Mouse (Mus musculus): ENCODE measurements at regions not wholly inside any gene's neighbourhood (a gene's known extent, or its start where the extent isn't known, plus 50 kb on each side); places are given as distances from the start of the nearest gene placed in this dataset.
A peak's percentile ranks its signal among the peaks of the same experiment; 100 is the strongest.

DNA sequence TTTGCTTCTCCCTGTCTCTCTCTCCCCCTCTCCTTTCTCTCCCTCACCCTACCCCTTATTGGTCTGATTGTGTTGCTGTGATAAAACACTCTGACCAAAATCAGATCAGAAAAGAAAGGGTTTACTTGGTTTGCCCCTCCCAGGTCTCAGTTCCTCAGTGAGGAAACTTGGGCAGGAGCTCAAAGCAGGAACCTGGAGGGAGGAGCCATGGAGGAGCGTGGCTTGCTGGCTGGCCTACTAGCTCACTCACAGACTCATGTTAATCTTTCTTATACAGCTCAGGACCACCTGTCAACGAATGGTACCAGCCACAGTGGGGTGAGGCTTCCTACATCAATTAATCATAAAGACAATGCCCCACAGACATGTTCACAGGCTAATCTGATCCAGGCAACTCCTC, 339.4 kb downstream of the Fam49a start:
- H3K36me3 ChIP-seq (ENCODE audit: insufficient read depth, low read length): no peaks in the 10 kb centered on the region
- H3K9ac ChIP-seq (replicated peaks; ENCODE audit: low read length, poor library complexity, severe bottlenecking): no peak overlapping the region
- H3K4me2 ChIP-seq (ENCODE audit: low read depth, low read length, poor library complexity, severe bottlenecking): no peak overlapping the region
- H3K9me3 ChIP-seq (ENCODE audit: low read length): no peaks in the 10 kb centered on the region
- no peaks in the 10 kb centered on the region for H3K4me1 ChIP-seq (ENCODE audit: insufficient read depth, low read length)
- ATAC-seq (ENCODE audit: low FRiP score): no peak
- no peak overlapping the region for H3K27ac ChIP-seq (ENCODE audit: low read depth, low read length)
- 60% methylated on average over 2 of the region's 2 CpGs for WGBS
- no peaks in the 10 kb centered on the region for H3K27me3 ChIP-seq (ENCODE audit: insufficient read depth, low read length)
- H3K4me3 ChIP-seq (ENCODE audit: low read depth, low read length): no peak overlapping the region
- no peak for TF ChIP-seq CTCF (IDR thresholded peaks at IDR 0.05)
- DNase-seq (ENCODE audit: low spot score): no peak

DNA sequence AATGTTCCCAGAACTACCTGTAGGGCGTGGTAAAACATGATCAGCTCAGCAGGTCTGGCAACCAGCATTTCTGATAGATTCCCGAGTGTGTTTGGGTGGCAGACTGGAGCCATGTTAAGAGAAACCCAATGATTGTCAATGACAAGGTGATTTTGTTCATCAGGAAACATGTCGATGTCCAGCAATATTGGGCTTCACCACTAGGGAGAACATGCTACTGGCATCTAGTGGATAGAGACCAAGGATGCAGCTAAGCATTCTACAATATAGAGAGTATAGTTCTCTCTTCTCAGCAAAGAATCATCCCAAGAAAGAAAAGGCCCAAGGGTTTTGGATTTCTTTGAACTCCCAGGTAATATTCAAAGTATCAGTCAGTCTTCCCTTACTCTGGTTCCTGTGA, 333.5 kb downstream of the Fam49a start:
- H3K4me2 ChIP-seq (ENCODE audit: low read depth, low read length, poor library complexity, severe bottlenecking): no peak overlapping the region
- H3K9me3 ChIP-seq (ENCODE audit: low read length): no peaks in the 10 kb centered on the region
- no peaks in the 10 kb centered on the region; the same call in 1 of the 2 replicates for H3K4me1 ChIP-seq (ENCODE audit: insufficient read depth, low read length)
- WGBS: 87% methylated on average over 3 of the region's 3 CpGs
- no peak overlapping the region for H3K27ac ChIP-seq (ENCODE audit: low read depth, low read length)
- no peak overlapping the region for H3K4me3 ChIP-seq (ENCODE audit: low read depth, low read length)
- peak; percentile 46 for TF ChIP-seq CTCF (IDR thresholded peaks at IDR 0.05)
- DNase-seq (ENCODE audit: low spot score) (no peak), ATAC-seq (ENCODE audit: low FRiP score) (no peak)
- no peaks in the 10 kb centered on the region for H3K27me3 ChIP-seq (ENCODE audit: insufficient read depth, low read length)
- no peaks in the 10 kb centered on the region for H3K36me3 ChIP-seq (ENCODE audit: insufficient read depth, low read length)
- no peak overlapping the region for H3K9ac ChIP-seq (replicated peaks; ENCODE audit: low read length, poor library complexity, severe bottlenecking)

GRCm38 (mm10) chr12:12594567-12594966, 332.6 kb downstream of the Fam49a start:
- Histone ChIP-seq H3K4me3 (ENCODE audit: low read depth, low read length) (no peak overlapping the region), H3K36me3 (ENCODE audit: insufficient read depth, low read length) (no peaks in the 10 kb centered on the region), H3K27ac (ENCODE audit: low read depth, low read length) (no peak overlapping the region), H3K27me3 (ENCODE audit: insufficient read depth, low read length) (no peaks in the 10 kb centered on the region), H3K4me2 (ENCODE audit: low read depth, low read length, poor library complexity, severe bottlenecking) (no peak overlapping the region), H3K9ac (replicated peaks; ENCODE audit: low read length, poor library complexity, severe bottlenecking) (no peak overlapping the region), H3K4me1 (ENCODE audit: insufficient read depth, low read length) (no peaks in the 10 kb centered on the region; the same call in 1 of the 2 replicates), H3K9me3 (ENCODE audit: low read length) (no peaks in the 10 kb centered on the region)
- 95% methylated on average over 3 of the region's 3 CpGs for WGBS
- DNase-seq (ENCODE audit: low spot score) (no peak), ATAC-seq (ENCODE audit: low FRiP score) (no peak)
- TF ChIP-seq CTCF (IDR thresholded peaks at IDR 0.05): no peak

DNA sequence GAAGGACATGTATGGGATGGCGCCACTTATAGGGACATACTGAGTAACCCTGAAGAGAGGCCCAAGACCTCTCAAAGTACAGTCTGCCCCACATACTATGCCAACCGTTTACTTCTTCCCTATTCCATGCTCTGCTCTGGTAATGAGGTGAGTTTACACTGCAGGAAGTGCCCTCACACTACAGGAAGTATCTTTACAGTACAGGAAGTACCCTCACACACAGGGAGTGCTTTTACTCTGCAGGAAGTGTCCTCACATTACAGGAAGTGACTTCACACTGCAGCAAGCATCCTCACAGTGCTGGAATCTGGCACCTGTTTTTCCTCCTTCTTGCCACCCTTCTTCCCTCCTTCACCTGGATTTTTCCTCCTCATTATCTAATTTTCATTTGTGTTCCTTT, 331.4 kb downstream of the Fam49a start:
- WGBS: 92% methylated on average over 2 of the region's 2 CpGs
- no peak for ATAC-seq (ENCODE audit: low FRiP score)
- no peak overlapping the region for H3K4me3 ChIP-seq (ENCODE audit: low read depth, low read length)
- H3K9me3 ChIP-seq (ENCODE audit: low read length): no peaks in the 10 kb centered on the region
- H3K4me1 ChIP-seq (ENCODE audit: insufficient read depth, low read length): no peaks in the 10 kb centered on the region; the same call in 1 of the 2 replicates
- no peak for TF ChIP-seq CTCF (IDR thresholded peaks at IDR 0.05)
- no peak for DNase-seq (ENCODE audit: low spot score)
- H3K36me3 ChIP-seq (ENCODE audit: insufficient read depth, low read length): no peaks in the 10 kb centered on the region
- no peak overlapping the region for H3K9ac ChIP-seq (replicated peaks; ENCODE audit: low read length, poor library complexity, severe bottlenecking)
- no peaks in the 10 kb centered on the region for H3K27me3 ChIP-seq (ENCODE audit: insufficient read depth, low read length)
- H3K27ac ChIP-seq (ENCODE audit: low read depth, low read length): no peak overlapping the region
- H3K4me2 ChIP-seq (ENCODE audit: low read depth, low read length, poor library complexity, severe bottlenecking): no peak overlapping the region

DNA sequence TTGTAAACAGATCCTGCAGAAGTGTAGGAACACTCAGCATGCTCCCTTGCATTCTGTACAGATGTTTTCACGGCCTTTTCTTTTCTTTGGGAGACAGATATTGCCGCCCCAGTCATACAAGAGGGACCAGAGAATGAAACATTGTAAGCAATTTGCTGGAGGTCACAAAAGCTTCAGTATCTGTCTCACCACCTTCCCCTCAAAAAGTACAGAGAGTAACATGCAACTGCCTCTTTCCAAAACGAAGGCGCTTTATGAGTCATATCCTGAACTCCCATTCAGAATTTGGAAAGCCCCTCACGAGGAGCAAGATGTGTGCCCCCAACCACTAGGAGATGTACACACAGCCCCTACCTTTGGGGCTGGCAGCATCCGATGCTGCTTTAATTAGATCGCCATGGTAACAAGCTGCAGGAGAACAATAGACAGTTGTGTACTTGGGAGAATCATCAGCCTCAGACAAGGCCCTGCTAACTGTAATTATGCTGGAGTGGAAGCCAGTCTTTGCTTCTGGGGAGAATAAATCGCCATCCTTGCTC, 328.9 kb downstream of the Fam49a start:
- Histone ChIP-seq H3K27me3 (ENCODE audit: insufficient read depth, low read length) (no peaks in the 10 kb centered on the region), H3K4me1 (ENCODE audit: insufficient read depth, low read length) (no peaks in the 10 kb centered on the region; the same call in 1 of the 2 replicates), H3K9me3 (ENCODE audit: low read length) (no peaks in the 10 kb centered on the region), H3K4me2 (ENCODE audit: low read depth, low read length, poor library complexity, severe bottlenecking) (no peak overlapping the region), H3K4me3 (ENCODE audit: low read depth, low read length) (no peak overlapping the region), H3K36me3 (ENCODE audit: insufficient read depth, low read length) (no peaks in the 10 kb centered on the region), H3K27ac (ENCODE audit: low read depth, low read length) (peak overlapping the region; percentile 77), H3K9ac (replicated peaks; ENCODE audit: low read length, poor library complexity, severe bottlenecking) (no peak overlapping the region)
- peak; percentile 79 for DNase-seq (ENCODE audit: low spot score)
- no peak; the same call in 1 of the 2 replicates for TF ChIP-seq CTCF (IDR thresholded peaks at IDR 0.05)
- ATAC-seq (ENCODE audit: low FRiP score): peak; percentile 86
- 40% methylated on average over 8 of the region's 8 CpGs for WGBS

- Histone ChIP-seq H3K27me3 (ENCODE audit: insufficient read depth, low read length) (no peaks in the 10 kb centered on the region), H3K4me2 (ENCODE audit: low read depth, low read length, poor library complexity, severe bottlenecking) (no peak overlapping the region), H3K4me3 (ENCODE audit: low read depth, low read length) (no peak overlapping the region), H3K36me3 (ENCODE audit: insufficient read depth, low read length) (no peaks in the 10 kb centered on the region), H3K9ac (replicated peaks; ENCODE audit: low read length, poor library complexity, severe bottlenecking) (no peak overlapping the region), H3K27ac (ENCODE audit: low read depth, low read length) (no peak overlapping the region), H3K9me3 (ENCODE audit: low read length) (no peaks in the 10 kb centered on the region), H3K4me1 (ENCODE audit: insufficient read depth, low read length) (no peaks in the 10 kb centered on the region; the same call in 1 of the 2 replicates)
- DNase-seq (ENCODE audit: low spot score): no peak
- no peak for ATAC-seq (ENCODE audit: low FRiP score)
- WGBS: 89% methylated on average over 5 of the region's 5 CpGs
- no peak for TF ChIP-seq CTCF (IDR thresholded peaks at IDR 0.05)
Measured at GRCm38 (mm10) chr12:12588771-12589370, 326.9 kb downstream of the Fam49a start.
